12 mouse cellular contexts compared by ENCODE assay signal in the genomic region with DNA sequence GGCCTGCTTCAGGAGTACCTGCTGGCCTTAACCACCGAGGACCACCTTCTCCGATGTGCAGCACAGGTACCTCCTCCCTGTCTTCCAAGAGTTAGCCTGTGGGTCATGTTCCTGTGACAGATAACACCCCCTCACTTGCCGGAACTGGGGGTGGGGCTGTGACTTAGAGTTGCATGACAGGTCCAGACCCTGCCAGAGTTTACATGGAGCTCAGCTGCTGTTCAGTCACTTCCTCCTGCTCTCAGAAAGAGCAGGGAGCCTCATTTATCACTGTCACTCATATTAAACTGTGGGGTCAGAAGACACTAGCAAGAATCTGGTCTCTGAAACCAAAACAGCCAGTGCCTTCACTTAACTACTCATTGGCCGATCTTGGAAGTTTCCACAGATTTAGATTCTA. TPM values are rescaled to one million over a fixed set of nuclear protein-coding genes. Genes with fewer than 3 reads are reported as not detected.
A peak's percentile ranks its signal among the peaks of the same experiment; 100 is the strongest.
DNase-seq lines count a peak whose midpoint lies in the region; ATAC-seq lines count a peak whose summit lies in the region.
"Had no signal": no experiment of that assay in that cellular context is flagged by ENCODE, and none has a peak within 500 bp of the region (broad histone marks: within the 10 kb centered on the region; RNA-seq: fewer than 3 reads in every experiment).

No protein-coding gene starts in this region.

- ATAC-seq in heart, embryonic 13.5 days (ENCODE audit: extremely low read depth, insufficient number of reproducible peaks, low FRiP score, low TSS enrichment): no peak
- peak; percentile 40; the same call in 1 of the 2 replicates for ATAC-seq in intestine, embryonic 16.5 days
- ATAC-seq: liver, embryonic 12.5 days had no signal

- DNase-seq in heart, postnatal 4 days: no peak
- peak; percentile 82 for DNase-seq in A20 (ENCODE audit: low read depth, low spot score)
- peak; percentile 49 for DNase-seq in lung, postnatal 14 days
- no peak for DNase-seq in left cerebral cortex, postnatal 14 days (ENCODE audit: low spot score in 2 of 2)
- DNase-seq in adrenal gland, postnatal 14 days: no peak
- DNase-seq in spleen, postnatal 10 days (ENCODE audit: low spot score in 2 of 2): no peak
- DNase-seq: cerebellum, adult 11 months; heart, adult 2 months had no signal

- intact Hi-C loops in left cerebral cortex, postnatal 14 days (cut with DNase I): no loop called here

- no peak overlapping the region for H3K4me3 ChIP-seq in heart, embryonic 13.5 days
- no peak overlapping the region for H3K4me3 ChIP-seq in intestine, embryonic 16.5 days (ENCODE audit: low read length)
- H3K4me3 ChIP-seq: heart, adult 2 months; liver, embryonic 12.5 days; neural tube, embryonic 15.5 days had no signal

- H3K9ac ChIP-seq in heart, embryonic 13.5 days: 0 out of 2 replicates have a peak overlapping the region, but pooled peaks have one; percentile 33
- no peak overlapping the region for H3K9ac ChIP-seq in intestine, embryonic 16.5 days (ENCODE audit: low read depth, low read length)
- H3K9ac ChIP-seq: liver, embryonic 12.5 days; neural tube, embryonic 15.5 days had no signal

- no peaks in the 10 kb centered on the region for H3K27me3 ChIP-seq in heart, embryonic 13.5 days (replicated peaks)
- no peaks in the 10 kb centered on the region for H3K27me3 ChIP-seq in intestine, embryonic 16.5 days (replicated peaks; ENCODE audit: control insufficient read depth, insufficient read depth, low read length)
- H3K27me3 ChIP-seq: liver, embryonic 12.5 days; neural tube, embryonic 15.5 days had no signal

- H3K27ac ChIP-seq in heart, embryonic 13.5 days (replicated peaks): 0 out of 2 replicates have a peak overlapping the region, but pooled peaks have one; percentile 12
- H3K27ac ChIP-seq in intestine, embryonic 16.5 days (ENCODE audit: low read length): no peak overlapping the region
- H3K27ac ChIP-seq: heart, adult 2 months; liver, embryonic 12.5 days; neural tube, embryonic 15.5 days had no signal

- H3K4me2 ChIP-seq in heart, embryonic 13.5 days: no peak overlapping the region
- no peak overlapping the region for H3K4me2 ChIP-seq in intestine, embryonic 16.5 days (ENCODE audit: low read depth, low read length)
- H3K4me2 ChIP-seq: liver, embryonic 12.5 days; neural tube, embryonic 15.5 days had no signal

- H3K4me1 ChIP-seq in heart, embryonic 13.5 days: peaks cover 14% of the 10 kb centered on the region
- H3K4me1 ChIP-seq in intestine, embryonic 16.5 days (ENCODE audit: control insufficient read depth, insufficient read depth, low read length): peaks cover 11% of the 10 kb centered on the region
- H3K4me1 ChIP-seq: neural tube, embryonic 15.5 days had no signal

- H3K9me3 ChIP-seq in heart, embryonic 13.5 days: no peaks in the 10 kb centered on the region
- no peaks in the 10 kb centered on the region for H3K9me3 ChIP-seq in intestine, embryonic 16.5 days (ENCODE audit: control insufficient read depth, low read length)
- H3K9me3 ChIP-seq: liver, embryonic 12.5 days; neural tube, embryonic 15.5 days had no signal

- H3K36me3 ChIP-seq in heart, embryonic 13.5 days: peaks cover 78% of the 10 kb centered on the region
- peaks cover 6% of the 10 kb centered on the region; the same call in 1 of the 2 replicates for H3K36me3 ChIP-seq in intestine, embryonic 16.5 days (ENCODE audit: control insufficient read depth, insufficient read depth, low read length)

- WGBS in heart, embryonic 13.5 days: 35% methylated on average over 4 of the region's 4 CpGs
- 32% methylated on average over 4 of the region's 4 CpGs for WGBS in intestine, embryonic 16.5 days

RNA-seq across cellular contexts. Expression of gene Atp2a3, which starts 37.9 kb away (rescaled TPM):
- polyA plus RNA-seq in heart, embryonic 13.5 days (2015; fragmentation: Nextera tagmentation; extraction: Ambion mirVana): 3.9 and 4.0 TPM in 2 replicates
- 10 to 100 TPM in 1 of 2 experiments, 1 to 10 TPM in 1; 8.3 to 12.0 TPM for total RNA-seq in heart, postnatal 4 days (2021)
- polyA plus RNA-seq in intestine, embryonic 16.5 days (2015; fragmentation: Nextera tagmentation; extraction: Ambion mirVana): 28.1 and 28.8 TPM in 2 replicates
- total RNA-seq in left cerebral cortex, postnatal 14 days (2021): 1 to 10 TPM; 7.9 to 8.5 TPM
- 10.8 and 25.5 TPM in 2 replicates for total RNA-seq in adrenal gland, postnatal 14 days (2021)

Comparison
In these comparisons a context has a peak if more than half of its experiments do, and no peak if none do; other contexts are left out.
1. DNase-seq: peak in A20 (single experiment) and lung, postnatal 14 days (single experiment); none in heart, postnatal 4 days (single experiment), left cerebral cortex, postnatal 14 days (0 of 2), adrenal gland, postnatal 14 days (single experiment) and spleen, postnatal 10 days (0 of 2).